Mouse (Mus musculus) ES-Bruce4 (cell line): ENCODE data around the gene Asb14. TPM values are rescaled to one million over a fixed set of nuclear protein-coding genes. Genes with fewer than 3 reads are reported as not detected.

ENCODE experiments used
- H3K27ac ChIP-seq: 2 replicates; pipeline ENCODE4 v1.5.1; 2012; ENCODE audit warnings: low read length, inconsistent platforms; ENCODE audit not compliant: insufficient read depth
- H3K27me3 ChIP-seq: 2 replicates; pipeline ENCODE4 v1.6.1; 2012; ENCODE audit warnings: mild to moderate bottlenecking, low read length, inconsistent platforms; ENCODE audit not compliant: control insufficient read depth, poor library complexity, insufficient read depth, severe bottlenecking
- H3K36me3 ChIP-seq: 2 replicates; pipeline ENCODE4 v1.6.1; 2012; ENCODE audit warnings: inconsistent platforms, mild to moderate bottlenecking, low read length, moderate library complexity; ENCODE audit not compliant: control insufficient read depth, poor library complexity, insufficient read depth, severe bottlenecking
- H3K4me1 ChIP-seq: one replicate; pipeline ENCODE4 v1.8.1; 2011; ENCODE audit warnings: low read length; ENCODE audit not compliant: control insufficient read depth, insufficient read depth
- H3K4me3 ChIP-seq: 2 replicates; pipeline ENCODE4 v1.5.1; 2011; ENCODE audit warnings: low read depth, mild to moderate bottlenecking, low read length
- H3K9ac ChIP-seq: 2 replicates; pipeline ENCODE4 v1.6.1; 2012; ENCODE audit warnings: low read depth, mild to moderate bottlenecking, inconsistent platforms; ENCODE audit not compliant: poor library complexity, severe bottlenecking
- H3K9me3 ChIP-seq: replicated peaks from 2 replicates; pipeline ENCODE4 v1.6.1; 2012; ENCODE audit warnings: mild to moderate bottlenecking, low read length, inconsistent platforms; ENCODE audit not compliant: control insufficient read depth, poor library complexity, insufficient read depth, severe bottlenecking
- CTCF ChIP-seq: IDR thresholded peaks from one replicate; pipeline ENCODE4 v1.8.1; 2011; ENCODE audit warnings: low read depth, low read length
- EP300 ChIP-seq: IDR thresholded peaks from 2 replicates; pipeline ENCODE4 v1.6.1; 2011; ENCODE audit warnings: low read depth, low read length; ENCODE audit not compliant: insufficient read depth
- POLR2A ChIP-seq: IDR thresholded peaks from one replicate; pipeline ENCODE4 v1.8.1; 2011; ENCODE audit warnings: low read length; ENCODE audit not compliant: insufficient read depth
- polyA plus RNA-seq: library from polyadenylated mRNA; stranded (reverse); fragments of >200 nt; gene quantifications from 2 replicates; pipeline ENCODE4 v1.2.4, GENCODE M21; 2011; ENCODE audit warnings: low read depth; ENCODE audit not compliant: missing spikeins, insufficient read depth, insufficient read length

The Asb14 gene
- polyA plus RNA-seq, 1 experiment, result 0.84 TPM

- peak overlapping the region; percentile 75 for H3K27ac ChIP-seq
- H3K4me1 ChIP-seq, result peaks cover 2% of the 10 kb centered on the region
These were observed 26.1 kb upstream of the Asb14 start for GRCm38 (mm10) chr14:26868299-26868698.

GRCm38 (mm10) chr14:26878756-26879155 lies 15.6 kb upstream of the Asb14 start:
- H3K27me3 ChIP-seq, result no peaks in the 10 kb centered on the region
- no peak overlapping the region for H3K4me3 ChIP-seq
- no peak overlapping the region for H3K27ac ChIP-seq
- no peak for TF ChIP-seq CTCF
- no peak for TF ChIP-seq POLR2A
- TF ChIP-seq EP300, result no peak
- H3K9ac ChIP-seq, result no peak overlapping the region
- peaks cover 1% of the 10 kb centered on the region for H3K4me1 ChIP-seq
- no peaks in the 10 kb centered on the region for H3K9me3 ChIP-seq
- no peaks in the 10 kb centered on the region for H3K36me3 ChIP-seq

More at GRCm38 (mm10) chr14:26868299-26868698, 26.1 kb upstream of the Asb14 start:
- Histone ChIP-seq H3K27me3 (no peaks in the 10 kb centered on the region), H3K9ac (peak overlapping the region; percentile 55), H3K4me3 (no peak overlapping the region), H3K9me3 (no peaks in the 10 kb centered on the region), H3K36me3 (no peaks in the 10 kb centered on the region)
- TF ChIP-seq EP300, result no peak
- TF ChIP-seq POLR2A, result no peak
- no peak for TF ChIP-seq CTCF

DNA sequence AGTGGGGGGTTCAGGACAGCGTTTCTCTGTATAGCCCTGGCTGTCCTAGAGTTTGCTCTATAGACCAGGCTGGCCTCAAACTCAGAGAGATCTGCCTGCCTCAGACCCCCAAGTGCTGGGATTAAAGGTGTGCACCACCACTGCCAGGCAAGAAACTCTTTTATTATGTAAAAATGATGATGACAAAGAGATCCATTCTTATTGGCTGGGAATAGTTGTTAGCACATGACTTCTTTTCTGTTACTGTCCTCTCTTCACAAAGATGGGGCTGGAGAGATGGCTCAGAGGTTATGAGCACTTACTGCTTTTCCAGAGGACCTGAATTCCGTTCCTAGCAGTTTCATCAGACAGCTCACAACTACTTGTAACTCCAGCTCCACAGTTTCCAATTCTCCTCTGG lies 14.4 kb upstream of the Asb14 start:
- no peaks in the 10 kb centered on the region for H3K36me3 ChIP-seq
- H3K27me3 ChIP-seq, result no peaks in the 10 kb centered on the region
- no peak overlapping the region for H3K4me3 ChIP-seq
- TF ChIP-seq CTCF (no peak), EP300 (0 out of 2 replicates have a peak, but pooled peaks have one; percentile 6)
- peak overlapping the region; percentile 48; the same call in 1 of the 2 replicates for H3K27ac ChIP-seq
- H3K9me3 ChIP-seq, result no peaks in the 10 kb centered on the region
- H3K9ac ChIP-seq, result no peak overlapping the region
- peaks cover 1% of the 10 kb centered on the region for H3K4me1 ChIP-seq

- no peaks in the 10 kb centered on the region for H3K27me3 ChIP-seq
- no peak overlapping the region for H3K9ac ChIP-seq
- TF ChIP-seq POLR2A (no peak), EP300 (no peak), CTCF (no peak)
- no peak overlapping the region for H3K27ac ChIP-seq
- no peak overlapping the region for H3K4me3 ChIP-seq
- H3K9me3 ChIP-seq, result no peaks in the 10 kb centered on the region
- peaks cover 1% of the 10 kb centered on the region for H3K4me1 ChIP-seq
- no peaks in the 10 kb centered on the region for H3K36me3 ChIP-seq
These were observed 12.7 kb upstream of the Asb14 start for GRCm38 (mm10) chr14:26881700-26882099.

DNA sequence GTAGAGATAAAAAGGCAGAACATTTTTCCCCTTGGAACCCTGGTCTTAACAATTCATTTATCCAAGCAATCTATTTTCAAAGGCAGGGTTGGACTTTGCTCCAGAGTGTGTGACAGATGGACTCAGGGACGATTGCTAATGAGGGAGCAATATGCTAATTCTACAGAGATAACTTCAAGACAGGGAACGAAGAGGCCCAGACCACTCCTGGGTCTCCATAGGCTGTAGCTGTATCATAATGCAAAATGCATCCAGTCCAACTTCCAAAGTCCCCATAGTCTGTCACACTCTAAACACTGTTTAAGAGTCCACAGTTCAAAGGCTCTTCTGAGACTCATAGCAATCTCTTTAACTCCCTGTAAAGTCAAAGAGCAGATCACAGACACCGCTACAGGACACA lies 7.1 kb upstream of the Asb14 start:
- H3K9ac ChIP-seq, result no peak overlapping the region
- no peak overlapping the region for H3K27ac ChIP-seq
- no peaks in the 10 kb centered on the region for H3K36me3 ChIP-seq
- H3K9me3 ChIP-seq, result no peaks in the 10 kb centered on the region
- no peak for TF ChIP-seq POLR2A
- TF ChIP-seq CTCF, result no peak
- no peak for TF ChIP-seq EP300
- no peaks in the 10 kb centered on the region; the same call in 1 of the 2 replicates for H3K27me3 ChIP-seq
- H3K4me3 ChIP-seq, result no peak overlapping the region
- no peaks in the 10 kb centered on the region for H3K4me1 ChIP-seq

DNA sequence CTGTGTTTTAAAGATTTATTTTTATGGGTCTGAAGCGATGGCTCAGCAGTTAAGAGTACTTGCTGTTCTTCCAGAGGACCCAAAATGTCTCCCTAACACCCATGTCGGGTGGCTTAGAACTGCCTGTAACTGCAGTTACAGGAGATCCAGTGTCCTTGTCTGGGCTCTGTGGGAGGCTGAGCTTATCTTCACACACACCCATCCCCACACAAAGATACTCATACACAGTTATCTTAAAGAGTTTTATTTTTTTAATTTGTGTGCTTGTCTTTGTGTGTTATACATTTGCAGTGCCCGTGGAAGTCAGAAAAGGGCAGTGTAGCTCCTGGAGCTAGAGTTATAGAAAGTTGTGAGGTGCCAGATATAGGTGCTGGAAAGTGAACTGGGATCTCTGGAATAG lies 3.6 kb upstream of the Asb14 start:
- no peak overlapping the region for H3K27ac ChIP-seq
- no peaks in the 10 kb centered on the region for H3K9me3 ChIP-seq
- H3K27me3 ChIP-seq, result no peaks in the 10 kb centered on the region; the same call in 1 of the 2 replicates
- TF ChIP-seq CTCF (no peak), EP300 (no peak)
- no peak overlapping the region for H3K9ac ChIP-seq
- H3K4me3 ChIP-seq, result no peak overlapping the region
- H3K4me1 ChIP-seq, result no peaks in the 10 kb centered on the region
- no peaks in the 10 kb centered on the region for H3K36me3 ChIP-seq

DNA sequence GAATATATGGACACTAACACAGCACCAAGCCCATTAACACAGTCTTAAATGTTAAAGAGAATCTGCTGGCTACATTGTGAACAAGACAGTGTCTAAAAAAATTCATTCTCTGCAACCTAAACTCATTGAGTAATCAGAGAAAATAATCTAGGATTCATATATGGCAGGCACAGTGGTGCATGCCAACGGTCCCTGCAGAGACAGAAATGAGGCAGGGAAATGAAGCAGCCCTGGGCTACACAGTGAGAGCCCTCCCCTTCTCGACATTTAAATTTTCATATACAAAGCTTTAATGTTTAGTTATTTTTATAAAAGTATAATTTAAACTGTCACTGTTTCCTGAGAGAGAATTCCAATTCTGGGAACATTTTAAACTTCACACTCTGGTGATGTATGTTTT lies 5.1 kb downstream of the Asb14 start:
- no peaks in the 10 kb centered on the region for H3K9me3 ChIP-seq
- H3K4me3 ChIP-seq, result no peak overlapping the region
- TF ChIP-seq POLR2A (no peak), EP300 (no peak), CTCF (no peak)
- no peak overlapping the region for H3K9ac ChIP-seq
- H3K27me3 ChIP-seq, result no peaks in the 10 kb centered on the region
- no peaks in the 10 kb centered on the region for H3K4me1 ChIP-seq
- no peak overlapping the region for H3K27ac ChIP-seq
- no peaks in the 10 kb centered on the region for H3K36me3 ChIP-seq
